Mouse (Mus musculus): ENCODE data around the gene Syt14.

DNA sequence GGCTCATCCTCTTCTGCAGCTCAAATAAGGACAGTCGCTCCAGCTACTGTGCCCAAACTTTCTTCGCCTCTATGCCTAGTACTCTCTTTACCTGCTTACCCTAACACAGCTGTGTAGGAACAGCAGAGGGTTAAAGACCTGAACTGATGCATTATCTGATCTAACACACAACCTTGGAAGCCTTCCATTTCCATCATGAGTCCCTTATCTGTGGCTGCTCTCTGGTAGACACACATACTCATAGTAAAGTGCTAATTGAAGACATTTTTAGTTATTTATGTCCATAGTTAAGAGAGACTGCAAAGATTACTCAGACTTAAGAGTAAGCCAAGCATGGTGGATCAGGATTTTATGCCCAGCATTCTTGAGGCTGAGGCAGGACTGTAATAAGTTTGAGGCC is 23.2 kb downstream of the Syt14 start:
- TF ChIP-seq CTCF (IDR thresholded peaks at IDR 0.05; ENCODE audit: low read depth) = no peak
- no peak for TF ChIP-seq EP300 (IDR thresholded peaks at IDR 0.05; ENCODE audit: low read depth)

Measured in heart, postnatal 0 days (tissue).